Mouse (Mus musculus) megakaryocyte progenitor cell, adult 5-6 weeks (primary cell): Measurements from ENCODE around the gene Phf21a. TPM values are rescaled to one million over a fixed set of nuclear protein-coding genes. Genes with fewer than 3 reads are reported as not detected.

ENCODE experiments used
- ATAC-seq: replicated peaks from 2 replicates; pipeline ENCODE4 v1.8.0; 2016; ENCODE audit warnings: mild to moderate bottlenecking, moderate TSS enrichment, inconsistent platforms; ENCODE audit not compliant: poor library complexity
- total RNA-seq, 2 experiments: library from RNA; stranded (forward) in 1 of 2; stranded (reverse) in 1 of 2; fragments of 157-497, 149-512 nt in 1 of 2; fragments of 200-1000 nt in 1 of 2; gene quantifications; 2 replicates each; pipeline versions ENCODE4 v1.2.3 to v1.2.4; 2015 to 2017

The Phf21a gene
- total RNA-seq, 2 experiments from 2014 or later: 24.3 to 48.4 TPM

GRCm38 (mm10) chr2:92174265-92174664 is 81.3 kb downstream of the Phf21a start:
- ATAC-seq: peak; percentile 99

- ATAC-seq: no peak
These were observed 82.1 kb downstream of the Phf21a start for GRCm38 (mm10) chr2:92175002-92175401.

GRCm38 (mm10) chr2:92176292-92176691 is 83.4 kb downstream of the Phf21a start:
- ATAC-seq: no peak

- no peak for ATAC-seq
These were observed 89.3 kb downstream of the Phf21a start for GRCm38 (mm10) chr2:92182146-92182756.

- peak; percentile 63 for ATAC-seq
These were observed 90.1 kb downstream of the Phf21a start for GRCm38 (mm10) chr2:92182981-92183501.

- ATAC-seq: peak; percentile 85
These were observed 90.7 kb downstream of the Phf21a start for GRCm38 (mm10) chr2:92183613-92184076.

GRCm38 (mm10) chr2:92184077-92184921 is 91.4 kb downstream of the Phf21a start:
- 0 out of 2 replicates have a peak, but pooled peaks have one; percentile 3 for ATAC-seq

GRCm38 (mm10) chr2:92185062-92185765 is 92.3 kb downstream of the Phf21a start:
- no peak; the same call in none of the 2 replicates for ATAC-seq

- peak; percentile 24; the same call in 1 of the 2 replicates for ATAC-seq
These were observed 93.0 kb downstream of the Phf21a start for GRCm38 (mm10) chr2:92185766-92186450.

- ATAC-seq: no peak
These were observed 94.1 kb downstream of the Phf21a start for GRCm38 (mm10) chr2:92187061-92187460.

- no peak for ATAC-seq
These were observed 95.8 kb downstream of the Phf21a start for GRCm38 (mm10) chr2:92188744-92189143.

GRCm38 (mm10) chr2:92190960-92191359 is 98.0 kb downstream of the Phf21a start:
- no peak for ATAC-seq

GRCm38 (mm10) chr2:92191826-92192581 is 99.1 kb downstream of the Phf21a start:
- ATAC-seq: peak; percentile 99

GRCm38 (mm10) chr2:92198126-92198525 is 105.2 kb downstream of the Phf21a start:
- no peak for ATAC-seq

- ATAC-seq: no peak
These were observed 105.8 kb downstream of the Phf21a start for GRCm38 (mm10) chr2:92198747-92199146.

GRCm38 (mm10) chr2:92199562-92200286 is 106.8 kb downstream of the Phf21a start:
- peak; percentile 69 for ATAC-seq

GRCm38 (mm10) chr2:92202319-92203040 is 109.6 kb downstream of the Phf21a start:
- 0 out of 2 replicates have a peak, but pooled peaks have one; percentile 35 for ATAC-seq

- peak; percentile 55 for ATAC-seq
These were observed 112.2 kb downstream of the Phf21a start for GRCm38 (mm10) chr2:92205010-92205639.
